Mouse (Mus musculus): Measurements from ENCODE around the gene Wiz.

The Wiz gene

GRCm38 (mm10) chr17:32389101-32389659, at the start of gene Wiz:
TSS of gene Wiz (minus strand) at chr17:32389439.
- DNase-seq, result peak; percentile 97

GRCm38 (mm10) chr17:32437106-32437505, 47.9 kb upstream of the Wiz start:
- no peak for DNase-seq

- DNase-seq, result no peak
Measured at GRCm38 (mm10) chr17:32435151-32435550, 45.9 kb upstream of the Wiz start.

- no peak for DNase-seq
Measured at GRCm38 (mm10) chr17:32434324-32434723, 45.1 kb upstream of the Wiz start.

GRCm38 (mm10) chr17:32431972-32432371, 42.7 kb upstream of the Wiz start:
- no peak for DNase-seq

GRCm38 (mm10) chr17:32426610-32427009, 37.4 kb upstream of the Wiz start:
- DNase-seq, result no peak

GRCm38 (mm10) chr17:32424034-32424433, 34.8 kb upstream of the Wiz start, which contains the start of gene Pglyrp2:
TSS of gene Pglyrp2 (minus strand) at chr17:32424167.
- no peak for DNase-seq

- DNase-seq, result no peak
Measured at GRCm38 (mm10) chr17:32420781-32421180, 31.5 kb upstream of the Wiz start.

GRCm38 (mm10) chr17:32419989-32420388, 30.8 kb upstream of the Wiz start:
- DNase-seq, result no peak

- no peak for DNase-seq
Measured at GRCm38 (mm10) chr17:32416771-32417170, 27.5 kb upstream of the Wiz start.

- DNase-seq, result no peak
Measured at GRCm38 (mm10) chr17:32415417-32416020, 26.3 kb upstream of the Wiz start.

- DNase-seq, result no peak
Measured at GRCm38 (mm10) chr17:32411898-32412297, 22.7 kb upstream of the Wiz start.

- no peak for DNase-seq
Measured at GRCm38 (mm10) chr17:32403417-32403816, 14.2 kb upstream of the Wiz start, which contains the start of gene Rasal3. TSS of gene Rasal3 (minus strand) at chr17:32403583.

- DNase-seq, result no peak
Measured at GRCm38 (mm10) chr17:32402779-32403157, 13.5 kb upstream of the Wiz start.

- DNase-seq, result no peak
Measured at GRCm38 (mm10) chr17:32402011-32402778, 13.0 kb upstream of the Wiz start.

- no peak for DNase-seq
Measured at GRCm38 (mm10) chr17:32396266-32396665, 7.0 kb upstream of the Wiz start.

- no peak for DNase-seq
Measured at GRCm38 (mm10) chr17:32393944-32394343, 4.7 kb upstream of the Wiz start.

GRCm38 (mm10) chr17:32388370-32389100, 704 bp downstream of the Wiz start:
- peak; percentile 81 for DNase-seq

GRCm38 (mm10) chr17:32387986-32388369, 1.3 kb downstream of the Wiz start:
- no peak for DNase-seq

GRCm38 (mm10) chr17:32386659-32387432, 2.4 kb downstream of the Wiz start:
- no peak for DNase-seq

GRCm38 (mm10) chr17:32383661-32384060, 5.6 kb downstream of the Wiz start:
- DNase-seq, result peak; percentile 19

- DNase-seq, result peak; percentile 82
Measured at GRCm38 (mm10) chr17:32382576-32382975, 6.7 kb downstream of the Wiz start.

- peak; percentile 1 for DNase-seq
Measured at GRCm38 (mm10) chr17:32378786-32379185, 10.5 kb downstream of the Wiz start.
